Mouse (Mus musculus) MEL (cell line): ENCODE data around the gene Gpr146. TPM values are rescaled to one million over a fixed set of nuclear protein-coding genes. Genes with fewer than 3 reads are reported as not detected.

Experiments
- DNase-seq: peaks from one replicate; pipeline ENCODE4 v3.0.0; 2011; ENCODE audit warnings: low read depth, low spot score
- H3K27ac ChIP-seq: 2 replicates; pipeline ENCODE4 v1.5.1; 2012; ENCODE audit warnings: low read depth, mild to moderate bottlenecking, control low read depth, low read length, moderate library complexity; ENCODE audit not compliant: control insufficient read depth
- H3K27me3 ChIP-seq, 2 experiments: fragments of 150-350 bp in 1 of 2; sonication (generic) in 1 of 2; 2 replicates each; pipeline ENCODE4 v1.6.1; 2012; ENCODE audit warnings: low read length in 2 of 2, mild to moderate bottlenecking in 2 of 2, improper control_type of control experiment in 1 of 2, moderate library complexity in 1 of 2; ENCODE audit not compliant: insufficient read depth in 2 of 2, control insufficient read depth in 1 of 2
- H3K36me3 ChIP-seq, 2 experiments: 2 replicates each; pipeline ENCODE4 v1.6.1; 2012 to 2014; ENCODE audit warnings: low read length in 2 of 2, improper control_type of control experiment in 1 of 2, inconsistent platforms in 1 of 2, mild to moderate bottlenecking in 1 of 2; ENCODE audit not compliant: insufficient read depth in 2 of 2, control insufficient read depth in 1 of 2
- H3K4me1 ChIP-seq, 2 experiments: fragments of 150-350 bp in 1 of 2; sonication (generic) in 1 of 2; 2 replicates each; pipeline ENCODE4 v1.6.1; 2012; ENCODE audit warnings: low read length in 2 of 2, improper control_type of control experiment in 1 of 2, mild to moderate bottlenecking in 1 of 2; ENCODE audit not compliant: insufficient read depth in 2 of 2, control insufficient read depth in 1 of 2
- H3K4me3 ChIP-seq, 2 experiments: fragments of 150-350 bp in 1 of 2; sonication (generic) in 1 of 2; 2 replicates each; pipeline ENCODE4 v1.5.1; 2012; ENCODE audit warnings: low read depth in 2 of 2, low read length in 2 of 2, mild to moderate bottlenecking in 2 of 2, moderate library complexity in 2 of 2, control low read depth in 1 of 2, improper control_type of control experiment in 1 of 2; ENCODE audit not compliant: control insufficient read depth in 1 of 2, insufficient read depth in 1 of 2
- H3K79me2 ChIP-seq: 2 replicates; pipeline ENCODE4 v1.6.1; 2012; ENCODE audit warnings: mild to moderate bottlenecking, low read length, moderate library complexity; ENCODE audit not compliant: control insufficient read depth, poor library complexity, insufficient read depth
- H3K9ac ChIP-seq: 2 replicates; pipeline ENCODE4 v1.6.1; 2012; ENCODE audit warnings: low read depth, mild to moderate bottlenecking, control low read depth, low read length, moderate library complexity; ENCODE audit not compliant: control insufficient read depth, poor library complexity, severe bottlenecking
- H3K9me3 ChIP-seq: fragments of 150-350 bp; sonication (generic); replicated peaks from 2 replicates; pipeline ENCODE4 v1.6.1; 2012; ENCODE audit warnings: mild to moderate bottlenecking, low read length, improper control_type of control experiment, moderate library complexity; ENCODE audit not compliant: insufficient read depth
- CHD1 ChIP-seq: IDR thresholded peaks from 2 replicates; pipeline ENCODE4 v1.6.1; 2012; ENCODE audit warnings: low read depth, mild to moderate bottlenecking, inconsistent platforms, low read length, improper control_type of control experiment
- CHD2 ChIP-seq: IDR thresholded peaks from 2 replicates; pipeline ENCODE4 v1.6.1; 2011; ENCODE audit warnings: low read length, improper control_type of control experiment
- CTCF ChIP-seq, 3 experiments: IDR thresholded peaks in 2 of 3; conservative IDR thresholded peaks in 1 of 3; 2 replicates each; pipeline ENCODE4 v1.5.1; 2011 to 2012; ENCODE audit warnings: low read length in 3 of 3, low read depth in 2 of 3, mild to moderate bottlenecking in 2 of 3, improper control_type of control experiment in 1 of 3, inconsistent platforms in 1 of 3, mixed read lengths in 1 of 3, moderate library complexity in 1 of 3; ENCODE audit not compliant: control insufficient read depth in 1 of 3, insufficient read depth in 1 of 3, poor library complexity in 1 of 3, severe bottlenecking in 1 of 3
- E2F4 ChIP-seq: IDR thresholded peaks from 2 replicates; pipeline ENCODE4 v1.6.1; 2011; ENCODE audit warnings: low read depth, low read length, improper control_type of control experiment, borderline replicate concordance
- EP300 ChIP-seq, 2 experiments: IDR thresholded peaks; 2 replicates each; pipeline ENCODE4 v1.6.1; 2011; ENCODE audit warnings: improper control_type of control experiment in 2 of 2, low read length in 2 of 2, low read depth in 1 of 2, mild to moderate bottlenecking in 1 of 2
- JUND ChIP-seq: IDR thresholded peaks from 2 replicates; pipeline ENCODE4 v1.6.1; 2011; ENCODE audit warnings: low read depth, mild to moderate bottlenecking, improper control_type of control experiment, low read length
- MYC ChIP-seq: IDR thresholded peaks from 2 replicates; pipeline ENCODE4 v1.6.1; 2011; ENCODE audit warnings: low read depth, mild to moderate bottlenecking, low read length, improper control_type of control experiment, moderate library complexity
- NELFE ChIP-seq: IDR thresholded peaks from 2 replicates; pipeline ENCODE4 v1.6.1; 2011; ENCODE audit warnings: low read depth, low read length, improper control_type of control experiment
- POLR2AphosphoS2 ChIP-seq: IDR thresholded peaks from 2 replicates; pipeline ENCODE4 v1.6.1; 2011; ENCODE audit warnings: low read length, improper control_type of control experiment
- POLR2AphosphoS5 ChIP-seq: IDR thresholded peaks from 2 replicates; pipeline ENCODE4 v1.6.1; 2012; ENCODE audit warnings: low read depth, borderline replicate concordance, mild to moderate bottlenecking, inconsistent platforms, low read length, moderate library complexity, mixed read lengths
- TAL1 ChIP-seq: IDR thresholded peaks from 2 replicates; pipeline ENCODE4 v1.6.1; 2012; ENCODE audit warnings: mild to moderate bottlenecking, inconsistent platforms, low read length, moderate library complexity, mixed read lengths
- TBP ChIP-seq: IDR thresholded peaks from 2 replicates; pipeline ENCODE4 v1.8.0; 2011; ENCODE audit warnings: low read depth, low read length, improper control_type of control experiment
- USF1 ChIP-seq: IDR thresholded peaks from 2 replicates; pipeline ENCODE4 v1.6.1; 2014; ENCODE audit warnings: low read depth, mild to moderate bottlenecking, inconsistent platforms, low read length, improper control_type of control experiment, moderate library complexity
- ZC3H11A ChIP-seq: IDR thresholded peaks from 2 replicates; pipeline ENCODE4 v1.6.1; 2012; ENCODE audit warnings: low read depth, mild to moderate bottlenecking, inconsistent platforms, low read length, improper control_type of control experiment
- ZKSCAN1 ChIP-seq: IDR thresholded peaks from 2 replicates; pipeline ENCODE4 v1.6.1; 2012; ENCODE audit warnings: low read depth, mild to moderate bottlenecking, inconsistent platforms, low read length, improper control_type of control experiment, moderate library complexity
- ZMIZ1 ChIP-seq: IDR thresholded peaks from 2 replicates; pipeline ENCODE4 v1.6.1; 2012; ENCODE audit warnings: low read depth, mild to moderate bottlenecking, inconsistent platforms, low read length, improper control_type of control experiment, moderate library complexity
- ZNF384 ChIP-seq: IDR thresholded peaks from 2 replicates; pipeline ENCODE4 v1.6.1; 2012; ENCODE audit warnings: low read depth, mild to moderate bottlenecking, inconsistent platforms, low read length, improper control_type of control experiment
- polyA plus RNA-seq, 2 experiments: library from polyadenylated mRNA; stranded (reverse) in 1 of 2; unstranded in 1 of 2; fragments of >175 nt in 1 of 2; fragments of >200 nt in 1 of 2; gene quantifications; 2 replicates each; pipeline versions ENCODE4 v1.2.1 to v1.2.4; 2012; ENCODE audit warnings: low replicate concordance in 2 of 2, low read depth in 1 of 2; ENCODE audit not compliant: insufficient read length in 2 of 2, insufficient read depth in 1 of 2, missing spikeins in 1 of 2
- total RNA-seq: library from RNA; depleted of rRNA; stranded (reverse); fragments of 300-350 nt; gene quantifications from 2 replicates; pipeline ENCODE4 v1.2.3, GENCODE M21; 2012; rRNA removed

Gpr146 gene
- total RNA-seq (0.92 and 2.1 TPM in 2 replicates), polyA plus RNA-seq (1 to 10 TPM in 1 of 2 experiments, not detected in 1; 4.5 TPM)

DNA sequence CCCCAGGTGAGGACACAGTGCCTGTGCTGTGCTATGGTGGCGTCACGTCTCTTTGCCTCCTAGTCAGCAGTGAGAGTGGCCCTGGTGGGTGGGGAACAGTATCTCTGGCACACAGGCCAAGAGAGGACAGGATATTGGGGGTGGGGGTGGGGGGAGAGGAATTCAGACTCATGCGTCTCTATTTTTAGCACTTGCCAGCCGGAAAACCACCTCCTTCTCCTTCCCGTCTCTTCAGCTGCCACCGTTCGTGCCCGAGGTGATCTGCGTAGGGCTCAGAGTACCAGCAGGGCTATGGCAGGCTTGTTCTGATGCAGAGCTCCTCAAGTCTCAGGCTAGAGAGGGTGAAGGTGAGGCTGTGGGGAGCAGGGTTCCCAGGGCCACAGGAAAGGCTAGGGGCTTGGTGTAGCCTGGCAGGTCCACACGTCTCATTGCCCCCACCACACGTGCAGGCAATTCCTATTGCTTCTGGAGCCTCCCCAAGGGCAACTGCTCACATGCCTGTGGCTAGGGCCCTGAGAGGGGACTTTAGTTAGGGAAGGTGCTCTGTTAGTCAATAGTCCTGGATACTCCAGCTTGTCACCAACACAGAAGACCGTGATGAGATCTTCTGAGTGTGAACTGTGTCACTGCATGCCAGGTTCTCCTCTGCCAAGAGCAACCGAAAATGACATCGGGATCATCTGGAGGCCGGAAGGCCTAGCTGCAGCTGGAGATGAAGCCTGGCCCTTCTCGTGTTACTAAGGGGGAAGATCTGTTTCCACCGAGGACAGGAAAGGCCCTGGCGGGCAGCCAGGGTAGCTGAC, at the start of gene Gpr146:
Gene Gpr146 (plus strand): TSS at position 230 of the 803 bp plus-strand sequence.
- H3K4me1 ChIP-seq, result peaks cover 8 to 24% of the 10 kb centered on the region in 2 experiments
- H3K4me3 ChIP-seq, result no peak within 1 kb of the TSS
- TF ChIP-seq ZNF384 (no peak), USF1 (no peak), MYC (no peak), ZKSCAN1 (no peak), POLR2AphosphoS2 (no peak), ZMIZ1 (no peak), TAL1 (no peak), TBP (no peak), JUND (no peak), NELFE (no peak), CTCF (IDR thresholded peaks at IDR 0.05 in 2 of 3, conservative IDR thresholded peaks at IDR 0.05 in 1 of 3; ENCODE audit: control insufficient read depth in 1 of 3, insufficient read depth in 1 of 3, low read depth in 2 of 3, low read length in 3 of 3, poor library complexity in 1 of 3, severe bottlenecking in 1 of 3) (no peak), POLR2AphosphoS5 (no peak), E2F4 (no peak), ZC3H11A (no peak), CHD1 (no peak), EP300 (IDR thresholded peaks at IDR 0.05; ENCODE audit: low read depth in 1 of 2, low read length in 2 of 2) (no peak)
- no peaks in the 10 kb centered on the region for H3K27me3 ChIP-seq
- H3K9ac ChIP-seq, result no peak within 1 kb of the TSS
- peaks cover 8% of the 10 kb centered on the region for H3K79me2 ChIP-seq
- H3K9me3 ChIP-seq, result no peaks in the 10 kb centered on the region
- DNase-seq, result no peak
- no peak within 1 kb of the TSS for H3K27ac ChIP-seq
- H3K36me3 ChIP-seq, result peaks cover 0 to 18% of the 10 kb centered on the region in 2 experiments; a peak in 2 of 4 replicates

- Histone ChIP-seq H3K4me3 (no peak overlapping the region), H3K9me3 (no peaks in the 10 kb centered on the region), H3K27ac (no peak overlapping the region), H3K36me3 (peaks cover 0 to 3% of the 10 kb centered on the region in 2 experiments; a peak in 1 of 4 replicates), H3K9ac (no peak overlapping the region), H3K4me1 (peaks cover 3 to 15% of the 10 kb centered on the region in 2 experiments; a peak in 3 of 4 replicates), H3K27me3 (no peaks in the 10 kb centered on the region), H3K79me2 (no peaks in the 10 kb centered on the region)
- no peak for TF ChIP-seq CTCF (IDR thresholded peaks at IDR 0.05 in 2 of 3, conservative IDR thresholded peaks at IDR 0.05 in 1 of 3; ENCODE audit: control insufficient read depth in 1 of 3, insufficient read depth in 1 of 3, low read depth in 2 of 3, low read length in 3 of 3, poor library complexity in 1 of 3, severe bottlenecking in 1 of 3)
- TF ChIP-seq CHD2, result no peak
- DNase-seq, result no peak
These were observed 46.7 kb upstream of the Gpr146 start for GRCm38 (mm10) chr5:139330766-139331165.
